Mouse (Mus musculus) E14TG2a.4 (cell line): ENCODE data around the gene 4930590J08Rik.
"Not testable (repeated sequence)": the region's sequence is repeated elsewhere in the genome, so short reads cannot be mapped to it uniquely, and the experiment has no call there.

Experiments used
- H3K27me3 ChIP-seq: 2 replicates; pipeline ENCODE4 v1.6.1; 2014; ENCODE audit warnings: low read length, control low read depth; ENCODE audit not compliant: insufficient read depth
- H3K36me3 ChIP-seq: 2 replicates; pipeline ENCODE4 v1.6.1; 2014; ENCODE audit warnings: low read length, control low read depth; ENCODE audit not compliant: insufficient read depth
- H3K4me1 ChIP-seq: replicated peaks from 2 replicates; pipeline ENCODE4 v1.6.1; 2014; ENCODE audit warnings: low read depth, low read length, control low read depth
- H3K4me3 ChIP-seq: replicated peaks from 2 replicates; pipeline ENCODE4 v1.5.1; 2014; ENCODE audit warnings: mild to moderate bottlenecking, low read length
- H3K9me3 ChIP-seq: 2 replicates; pipeline ENCODE4 v1.6.1; 2014; ENCODE audit warnings: low read length, control low read depth
- CTCF ChIP-seq: conservative IDR thresholded peaks from 2 replicates; pipeline ENCODE4 v1.5.1; 2014; ENCODE audit warnings: low read length
- NANOG ChIP-seq: IDR thresholded peaks from 2 replicates; pipeline ENCODE4 v1.6.1; 2014; ENCODE audit warnings: borderline replicate concordance, low read length, mixed read lengths
- POU5F1 ChIP-seq: IDR thresholded peaks from 2 replicates; pipeline ENCODE4 v1.6.1; 2014; ENCODE audit warnings: low read length, borderline replicate concordance

The 4930590J08Rik gene

GRCm38 (mm10) chr6:91902509-91902908 is at the start of gene 4930590J08Rik:
Gene 4930590J08Rik (plus strand): TSS chr6:91902809.
- not testable (repeated sequence) for H3K9me3 ChIP-seq, H3K4me3 ChIP-seq, H3K4me1 ChIP-seq, H3K27me3 ChIP-seq
- peaks cover 48% of the 10 kb centered on the region for H3K36me3 ChIP-seq

GRCm38 (mm10) chr6:91858339-91858738 is 44.3 kb upstream of the 4930590J08Rik start:
- Histone ChIP-seq H3K4me1 (no peaks in the 10 kb centered on the region), H3K36me3 (no peaks in the 10 kb centered on the region), H3K27me3 (peaks cover 53% of the 10 kb centered on the region), H3K4me3 (no peak overlapping the region), H3K9me3 (0 out of 2 replicates have a peak, but pooled peaks cover 3% of the 10 kb centered on the region)
- no peak for TF ChIP-seq CTCF
- TF ChIP-seq NANOG = no peak
- TF ChIP-seq POU5F1 = no peak

- Histone ChIP-seq H3K36me3 (no peaks in the 10 kb centered on the region), H3K4me3 (no peak overlapping the region), H3K4me1 (no peaks in the 10 kb centered on the region), H3K27me3 (peaks cover 27% of the 10 kb centered on the region), H3K9me3 (0 out of 2 replicates have a peak, but pooled peaks cover 3% of the 10 kb centered on the region)
- TF ChIP-seq NANOG (no peak), POU5F1 (no peak), CTCF (no peak)
These were observed 39.8 kb upstream of the 4930590J08Rik start for GRCm38 (mm10) chr6:91862848-91863247.

- Histone ChIP-seq H3K4me3 (no peak overlapping the region), H3K36me3 (no peaks in the 10 kb centered on the region), H3K9me3 (0 out of 2 replicates have a peak, but pooled peaks cover 2% of the 10 kb centered on the region), H3K4me1 (no peaks in the 10 kb centered on the region), H3K27me3 (peaks cover 27% of the 10 kb centered on the region)
- TF ChIP-seq POU5F1 = no peak
- TF ChIP-seq CTCF = no peak
- TF ChIP-seq NANOG = no peak
These were observed 38.0 kb upstream of the 4930590J08Rik start for GRCm38 (mm10) chr6:91864595-91864994.

- TF ChIP-seq CTCF (no peak), POU5F1 (no peak), NANOG (no peak)
- no peak overlapping the region for H3K4me3 ChIP-seq
- peaks cover 25% of the 10 kb centered on the region for H3K27me3 ChIP-seq
- no peaks in the 10 kb centered on the region for H3K4me1 ChIP-seq
- H3K36me3 ChIP-seq = no peaks in the 10 kb centered on the region
- no peaks in the 10 kb centered on the region for H3K9me3 ChIP-seq
These were observed 37.0 kb upstream of the 4930590J08Rik start for GRCm38 (mm10) chr6:91865601-91866000.

- Histone ChIP-seq H3K9me3 (no peaks in the 10 kb centered on the region), H3K4me1 (peaks cover 9% of the 10 kb centered on the region; the same call in 1 of the 2 replicates), H3K4me3 (no peak overlapping the region), H3K27me3 (peaks cover 16% of the 10 kb centered on the region), H3K36me3 (no peaks in the 10 kb centered on the region)
- no peak for TF ChIP-seq NANOG
- no peak for TF ChIP-seq POU5F1
- TF ChIP-seq CTCF = no peak
These were observed 34.5 kb upstream of the 4930590J08Rik start for GRCm38 (mm10) chr6:91868091-91868490.

- Histone ChIP-seq H3K36me3 (no peaks in the 10 kb centered on the region), H3K27me3 (no peaks in the 10 kb centered on the region), H3K9me3 (no peaks in the 10 kb centered on the region), H3K4me3 (no peak overlapping the region), H3K4me1 (peaks cover 21% of the 10 kb centered on the region)
- no peak for TF ChIP-seq CTCF
- TF ChIP-seq POU5F1 = no peak
- TF ChIP-seq NANOG = no peak
These were observed 29.8 kb upstream of the 4930590J08Rik start for GRCm38 (mm10) chr6:91872781-91873180.

- Histone ChIP-seq H3K4me1 (peaks cover 19% of the 10 kb centered on the region), H3K36me3 (peaks cover 28% of the 10 kb centered on the region), H3K27me3 (no peaks in the 10 kb centered on the region), H3K4me3 (peak within 1 kb of the TSS; percentile 100), H3K9me3 (no peaks in the 10 kb centered on the region)
- TF ChIP-seq POU5F1 (no peak), CTCF (no peak), NANOG (no peak)
These were observed 24.5 kb upstream of the 4930590J08Rik start, which contains the start of gene Ccdc174 for GRCm38 (mm10) chr6:91877885-91878651. Gene Ccdc174 (plus strand): TSS chr6:91878053.
